Mouse (Mus musculus) common myeloid progenitor, adult 5-6 weeks (primary cell): ENCODE measurements around the gene Acad10. TPM values are rescaled to one million over a fixed set of nuclear protein-coding genes. Genes with fewer than 3 reads are reported as not detected.

Experiments
- ATAC-seq: replicated peaks from 2 replicates; pipeline ENCODE4 v1.8.0; 2016; ENCODE audit warnings: low read depth, mild to moderate bottlenecking, moderate TSS enrichment, inconsistent platforms; ENCODE audit not compliant: poor library complexity, severe bottlenecking
- total RNA-seq: library from RNA; stranded (forward); fragments of 200-1000, 187-1606 nt; gene quantifications from 2 replicates; pipeline ENCODE4 v1.2.3, GENCODE M21; 2017

Acad10 gene
- total RNA-seq, 1 experiment from 2014 or later: 8.5 TPM

DNA sequence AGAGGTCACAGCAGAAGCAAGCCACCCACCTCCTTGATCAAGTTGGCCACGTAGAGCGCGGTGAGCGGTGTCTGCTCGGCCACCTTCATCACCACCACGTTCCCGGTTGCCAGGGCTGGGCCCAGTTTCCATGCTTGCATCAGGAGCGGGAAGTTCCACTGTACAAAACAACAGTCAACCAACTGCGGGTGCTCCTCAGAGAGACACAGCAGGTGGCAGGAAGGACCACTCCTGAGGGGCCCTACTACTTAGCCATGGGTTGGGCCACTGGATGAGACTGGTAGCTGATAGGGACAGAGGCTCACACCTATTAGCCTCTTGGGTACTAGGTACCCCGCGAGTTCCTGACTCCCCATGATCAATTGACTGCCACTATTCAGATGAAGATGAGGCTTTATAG, 84.4 kb downstream of the Acad10 start:
- ATAC-seq: no peak

DNA sequence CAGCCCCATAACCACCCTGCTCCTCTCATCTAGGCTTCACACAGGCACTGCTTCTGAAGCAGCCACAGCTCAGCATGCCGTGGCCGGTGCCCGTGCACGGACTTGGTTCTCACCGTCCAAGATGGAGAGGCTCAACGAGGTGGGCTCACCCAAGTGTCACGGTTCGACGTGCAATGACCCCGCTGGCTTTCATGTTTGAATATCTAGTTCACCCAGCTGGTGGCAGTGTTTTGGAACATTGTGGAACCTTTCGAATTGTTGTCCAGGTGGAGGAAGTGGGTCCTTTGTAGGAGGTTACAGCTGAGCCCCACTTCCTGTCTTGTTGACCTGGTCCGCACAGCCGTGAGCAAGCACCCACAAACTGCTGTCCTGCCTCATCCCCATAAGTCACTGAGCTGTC, 86.2 kb downstream of the Acad10 start:
- ATAC-seq: no peak

Other genes with a start within 250 kb of the Acad10 start
- 0.14 TPM in 1 of 2 replicates, not detected in the other for gene Tmem116, start 208.6 kb downstream of the Acad10 start, total RNA-seq
- 719 and 742 TPM in 2 replicates for gene Erp29, start 208.0 kb downstream of the Acad10 start, total RNA-seq
- 0.23 TPM in 1 of 2 replicates, not detected in the other for gene Adam1b, start 157.1 kb downstream of the Acad10 start, total RNA-seq
- gene Adam1a, start 115.0 kb downstream of the Acad10 start, total RNA-seq: 3.1 and 3.4 TPM in 2 replicates
- not detected in 2 replicates for gene Gm42878, start 115.0 kb downstream of the Acad10 start, total RNA-seq
- 93.8 and 95.0 TPM in 2 replicates for gene Mapkapk5, start 114.6 kb downstream of the Acad10 start, total RNA-seq
- gene Aldh2, start 66.7 kb downstream of the Acad10 start, total RNA-seq: 255 and 314 TPM in 2 replicates
- gene Acad12, start 41.6 kb downstream of the Acad10 start, total RNA-seq: 1.1 TPM in 2 replicates
- 68.5 and 71.9 TPM in 2 replicates for gene Brap, start within 50 bp of the Acad10 start, total RNA-seq
- gene Atxn2, start 50.8 kb upstream of the Acad10 start, total RNA-seq: 42.3 and 64.1 TPM in 2 replicates
- 16.0 and 18.2 TPM in 2 replicates for gene Sh2b3, start 177.1 kb upstream of the Acad10 start, total RNA-seq
- gene Pheta1, start 188.5 kb upstream of the Acad10 start, total RNA-seq: 1.6 and 2.6 TPM in 2 replicates